Mouse (Mus musculus): Measurements from ENCODE around the gene Trim34a.
"Not testable (repeated sequence)": the region's sequence is repeated elsewhere in the genome, so short reads cannot be mapped to it uniquely, and the experiment has no call there.

The Trim34a gene

DNA sequence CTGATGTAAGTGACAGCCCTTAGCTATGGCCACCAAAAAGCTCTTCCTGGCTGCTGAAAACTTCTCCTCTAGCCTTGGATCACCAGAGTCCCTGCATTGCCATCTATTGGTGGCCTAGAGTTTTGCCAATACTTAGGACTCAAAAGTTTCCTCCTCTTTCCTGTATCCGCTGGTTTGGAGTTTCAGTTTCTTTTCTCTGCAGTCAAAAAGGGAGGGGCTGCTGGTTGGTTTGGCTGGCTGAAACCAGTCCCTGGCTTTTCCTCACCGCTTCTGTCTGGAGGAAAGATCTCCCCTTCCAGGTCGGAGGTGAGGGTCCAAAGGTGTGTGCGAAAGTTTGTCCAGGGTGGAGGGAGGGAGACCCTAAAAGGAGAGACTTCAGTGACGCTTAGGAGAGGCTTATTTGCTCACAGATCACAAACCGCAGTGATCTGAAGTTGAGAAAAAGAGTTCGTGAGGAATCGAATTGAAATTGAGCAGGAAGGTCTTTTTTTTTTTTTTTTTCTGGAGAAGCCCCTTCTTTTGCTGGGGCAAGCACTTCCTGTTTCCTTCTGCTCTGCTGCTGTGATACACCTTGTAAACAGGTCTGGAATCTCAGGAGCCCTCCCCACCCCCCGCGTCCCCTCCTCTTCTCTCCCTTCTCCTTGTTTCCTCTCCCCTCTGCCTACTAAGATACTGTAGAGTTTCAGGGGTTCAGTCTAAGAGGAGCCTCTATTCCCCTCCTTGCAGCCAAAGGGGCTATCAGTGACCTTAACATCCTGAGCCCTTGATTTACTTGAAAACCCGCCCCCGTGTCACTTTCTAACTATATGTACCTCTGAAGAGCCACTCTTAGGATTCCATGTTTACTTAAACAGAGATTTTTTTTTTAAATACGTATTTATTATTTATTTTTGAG is at the start of gene Trim34a:
TSS of gene Trim34a (plus strand) at position 171 of the 895 bp plus-strand sequence.
- CTCF ChIA-PET: interaction anchor here (0.8 kb wide), 1 partner anchor 44 kb away, joined by 3 read pairs; no protein-coding TSS in a partner anchor

DNA sequence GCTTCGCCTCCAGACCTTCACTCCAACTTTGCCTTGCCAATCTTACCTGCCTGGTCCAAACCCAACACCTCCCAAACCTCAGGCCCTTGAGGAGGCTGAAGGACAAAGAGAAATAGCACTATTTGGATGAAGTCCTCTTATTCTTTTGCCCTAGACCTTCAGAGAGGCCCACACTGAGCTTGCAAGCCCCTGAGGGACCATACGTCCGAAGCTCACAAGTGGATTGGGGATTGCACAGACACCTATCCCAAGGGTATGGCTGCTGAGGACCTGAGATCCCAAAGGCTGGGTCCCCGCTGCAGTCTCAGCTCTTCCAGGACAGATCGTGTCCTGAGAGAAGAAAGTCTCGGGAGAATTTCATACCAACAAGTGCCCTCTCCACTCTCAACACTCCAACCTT is 48.4 kb upstream of the Trim34a start, which contains the start of gene Olfr649:
TSS of gene Olfr649 (minus strand) at position 101 of the 400 bp plus-strand sequence.
- CTCF ChIA-PET: interaction anchor here (0.5 kb wide), 2 partner anchors 48 to 246 kb away, joined by 3 to 5 read pairs; no protein-coding TSS in a partner anchor

GRCm38 (mm10) chr7:104199822-104200221 is 44.4 kb upstream of the Trim34a start:
- CTCF ChIA-PET: no interaction called here

GRCm38 (mm10) chr7:104206197-104206596 is 38.1 kb upstream of the Trim34a start:
- CTCF ChIA-PET: no interaction called here

- CTCF ChIA-PET: no interaction called here
Measured at GRCm38 (mm10) chr7:104216011-104216535, 28.2 kb upstream of the Trim34a start.

GRCm38 (mm10) chr7:104217881-104218280 is 26.4 kb upstream of the Trim34a start:
- CTCF ChIA-PET: no interaction called here

- CTCF ChIA-PET: interaction anchor here (0.6 kb wide), 1 partner anchor 9 kb away, joined by 5 read pairs; no protein-coding TSS in a partner anchor
Measured at GRCm38 (mm10) chr7:104218701-104219569, 25.3 kb upstream of the Trim34a start, which contains the start of gene Trim6. TSS of gene Trim6 (plus strand) at chr7:104218793.

DNA sequence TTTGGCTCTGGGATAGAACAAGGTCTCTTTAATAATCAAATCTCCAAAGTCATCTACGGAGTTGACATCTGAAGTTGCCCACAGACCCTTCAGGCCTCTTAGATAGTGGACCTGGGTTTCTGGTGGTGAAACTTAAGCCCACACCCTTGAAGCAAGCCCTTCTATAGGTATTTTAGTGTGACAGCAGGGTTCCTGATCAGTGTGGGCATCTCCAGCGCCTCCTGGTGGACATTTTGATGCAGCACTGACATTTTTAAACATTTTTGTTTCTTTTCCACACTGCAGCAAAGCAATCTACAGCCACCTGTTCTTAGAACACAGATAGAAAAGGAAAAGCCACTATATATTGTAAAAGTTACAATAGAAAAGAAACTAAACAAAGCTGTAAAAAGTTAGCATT is 13.1 kb upstream of the Trim34a start:
- CTCF ChIA-PET: no interaction called here

DNA sequence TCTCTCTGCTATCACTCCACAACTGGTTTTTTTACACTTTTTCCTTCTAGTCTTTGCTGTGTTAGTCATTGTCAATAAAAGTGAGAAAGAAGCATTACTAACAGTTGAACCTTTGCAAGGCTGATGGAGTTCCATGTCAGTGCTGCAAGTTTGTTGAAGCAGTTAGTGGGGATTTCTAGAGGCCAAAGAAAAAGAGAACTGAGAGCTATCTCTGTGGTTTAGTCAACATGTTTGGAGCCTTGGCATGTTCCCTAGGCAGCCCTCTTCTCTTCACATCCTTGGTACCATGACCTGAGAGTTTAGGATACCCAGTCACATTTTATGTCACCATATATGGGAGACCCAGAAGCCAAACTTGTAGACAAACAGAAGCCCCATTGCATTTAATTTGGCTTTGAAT is 3.4 kb upstream of the Trim34a start:
- CTCF ChIA-PET: no interaction called here

- CTCF ChIA-PET: interaction anchor here (0.6 to 0.8 kb wide), 3 partner anchors 35 to 48 kb away, joined by 3 to 10 read pairs (median 3); no protein-coding TSS in a partner anchor
Measured at GRCm38 (mm10) chr7:104243616-104244015, 641 bp upstream of the Trim34a start.

DNA sequence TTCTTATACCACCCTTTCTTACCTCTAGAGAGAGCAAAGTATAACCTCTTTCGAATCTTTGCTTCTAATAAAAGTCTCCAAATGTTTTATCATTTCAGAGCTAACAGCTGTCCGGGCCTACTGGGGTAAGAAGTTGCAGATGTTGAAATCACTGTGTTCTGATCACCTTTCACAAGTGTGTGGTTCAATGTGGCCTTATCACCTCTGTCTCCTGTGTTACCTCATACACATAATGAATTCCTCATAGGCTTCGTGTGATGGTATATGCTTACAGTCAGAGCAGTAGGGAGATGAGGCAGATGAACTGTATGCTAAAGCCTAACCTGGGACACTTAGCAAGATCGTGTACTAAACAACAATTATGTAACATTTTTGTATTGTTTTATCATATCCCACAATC is 16.1 kb downstream of the Trim34a start:
- CTCF ChIA-PET: not testable (repeated sequence)

GRCm38 (mm10) chr7:104265335-104265734 is 21.1 kb downstream of the Trim34a start:
- CTCF ChIA-PET: not testable (repeated sequence)

DNA sequence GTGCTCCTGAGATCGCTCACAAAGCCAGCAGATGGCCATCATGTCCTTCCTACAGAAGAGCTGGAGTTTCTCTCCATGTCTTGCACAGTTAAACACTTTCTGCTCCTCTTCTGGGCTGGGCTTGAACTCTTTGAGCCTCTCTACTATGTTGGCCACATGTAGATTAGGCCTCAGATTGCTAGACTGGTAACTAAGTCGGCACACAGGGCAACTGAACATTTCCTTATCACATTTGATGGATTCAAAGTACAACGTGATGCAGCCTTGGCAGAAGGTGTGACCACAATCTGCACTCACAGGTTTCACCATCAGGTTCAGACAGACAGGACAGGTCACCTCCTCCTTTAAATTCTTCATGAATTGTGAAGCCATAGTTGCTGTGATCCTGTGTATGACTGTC is 35.1 kb downstream of the Trim34a start:
- CTCF ChIA-PET: not testable (repeated sequence)

DNA sequence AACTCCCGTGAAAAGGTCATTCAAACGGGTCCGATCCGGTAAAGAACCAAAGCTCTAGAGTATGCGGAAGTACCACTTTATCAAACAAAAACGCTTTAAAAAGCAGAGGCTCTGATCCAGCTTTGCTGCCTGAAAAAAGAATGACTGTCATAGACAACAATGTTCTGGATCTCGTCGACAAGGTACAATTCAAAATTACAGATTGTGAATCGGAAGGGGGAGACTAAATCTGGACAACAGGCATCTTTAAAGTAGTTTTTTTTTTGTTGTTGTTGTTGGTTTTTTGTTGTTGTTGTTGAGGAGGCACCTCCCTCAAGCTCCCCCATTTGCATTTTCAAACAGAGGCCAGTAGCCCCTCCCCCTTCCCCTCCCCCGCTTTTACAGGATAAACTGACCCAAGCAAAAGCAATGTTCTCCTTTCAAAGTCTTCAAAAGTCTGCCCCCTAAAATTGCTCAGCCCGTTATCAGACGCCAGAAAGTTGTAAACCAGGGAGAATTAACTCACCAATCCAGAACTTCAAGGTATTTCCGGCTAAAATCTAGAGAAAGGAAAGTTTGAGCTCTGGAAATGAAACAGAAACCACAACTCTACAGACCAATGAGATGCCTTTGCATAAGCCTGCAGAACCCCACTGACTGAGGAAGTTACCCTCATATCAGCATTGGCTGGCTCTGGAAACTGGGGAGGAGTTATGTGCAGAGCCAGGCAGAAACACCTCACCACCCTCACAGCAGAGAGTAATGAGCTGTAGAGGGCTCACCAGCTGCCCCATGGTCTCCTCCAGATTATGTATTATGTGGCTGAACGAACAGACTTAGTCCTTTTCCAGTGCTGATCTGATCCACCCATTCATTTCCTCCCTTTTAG is 43.6 kb downstream of the Trim34a start, which contains the start of gene Trim5:
TSS of gene Trim5 (minus strand) at position 519 of the 868 bp plus-strand sequence.
- CTCF ChIA-PET: not testable (repeated sequence)

GRCm38 (mm10) chr7:104290641-104291040 is 46.4 kb downstream of the Trim34a start:
- CTCF ChIA-PET: no interaction called here

GRCm38 (mm10) chr7:104291638-104292400 is 47.6 kb downstream of the Trim34a start:
- CTCF ChIA-PET: interaction anchor here (0.6 kb wide), 1 partner anchor 21 kb away, joined by 4 read pairs; no protein-coding TSS in a partner anchor
